Mouse (Mus musculus): ENCODE results near the gene Rpl39l.

DNA sequence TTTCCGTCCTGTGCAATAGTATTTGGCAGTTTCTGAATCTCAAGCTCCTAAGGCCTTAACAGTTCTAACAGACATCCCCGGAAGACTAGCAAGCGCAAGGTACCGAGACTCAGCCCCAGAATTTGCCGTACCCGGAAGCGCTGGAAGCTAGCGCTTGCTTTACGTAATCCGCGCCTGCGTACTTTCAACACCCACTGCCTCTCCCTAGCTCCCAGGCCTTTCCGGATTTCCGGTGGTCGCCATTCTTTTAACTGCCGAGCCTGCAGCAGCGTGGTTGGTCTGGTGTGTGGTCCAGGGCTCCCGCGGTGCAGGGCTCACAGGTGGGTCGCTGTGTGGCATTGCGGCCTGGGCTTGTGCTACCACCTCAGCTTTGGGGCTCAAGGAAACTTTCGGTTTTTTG is at the start of gene Rpl39l:
- TF ChIP-seq CTCF (IDR thresholded peaks at IDR 0.05; ENCODE audit: low read depth) (no peak), EP300 (IDR thresholded peaks at IDR 0.05; ENCODE audit: low read depth) (no peak)
